Mouse (Mus musculus): Measurements from ENCODE around the gene Caln1. TPM values are rescaled to one million over a fixed set of nuclear protein-coding genes. Genes with fewer than 3 reads are reported as not detected.

Caln1 gene
- polyA plus RNA-seq, 1 experiment: not detected

GRCm38 (mm10) chr5:130333971-130334370 is 35.3 kb upstream of the Caln1 start:
- WGBS: 92% methylated on average over 11 of the region's 11 CpGs
- Histone ChIP-seq H3K4me1 (ENCODE audit: control insufficient read depth, insufficient read depth, low read length) (peaks cover 8% of the 10 kb centered on the region), H3K4me3 (replicated peaks; ENCODE audit: extremely low read depth, low read depth, low read length) (no peak overlapping the region)
- no peak for DNase-seq
- TF ChIP-seq POLR2A (IDR thresholded peaks at IDR 0.05; ENCODE audit: borderline replicate concordance, extremely low read depth, low read depth, low read length) (no peak), CTCF (IDR thresholded peaks at IDR 0.05; ENCODE audit: insufficient read depth, low read length) (no peak)

GRCm38 (mm10) chr5:130335462-130335861 is 33.8 kb upstream of the Caln1 start:
- 97% methylated on average over 4 of the region's 4 CpGs for WGBS
- no peak for DNase-seq
- Histone ChIP-seq H3K4me3 (replicated peaks; ENCODE audit: extremely low read depth, low read depth, low read length) (no peak overlapping the region), H3K4me1 (ENCODE audit: control insufficient read depth, insufficient read depth, low read length) (peaks cover 8% of the 10 kb centered on the region)
- TF ChIP-seq CTCF (IDR thresholded peaks at IDR 0.05; ENCODE audit: insufficient read depth, low read length) (no peak), POLR2A (IDR thresholded peaks at IDR 0.05; ENCODE audit: borderline replicate concordance, extremely low read depth, low read depth, low read length) (no peak)

- 86% methylated on average over 15 of the region's 15 CpGs for WGBS
- no peak for DNase-seq
These were observed 28.6 kb upstream of the Caln1 start for GRCm38 (mm10) chr5:130340656-130341055.

GRCm38 (mm10) chr5:130344999-130345398 is 24.3 kb upstream of the Caln1 start:
- no peaks in the 10 kb centered on the region for H3K4me1 ChIP-seq (ENCODE audit: control insufficient read depth, insufficient read depth, low read length)
- DNase-seq: no peak
- no peak for TF ChIP-seq CTCF (IDR thresholded peaks at IDR 0.05; ENCODE audit: insufficient read depth, low read length)
- no peak for TF ChIP-seq POLR2A (IDR thresholded peaks at IDR 0.05; ENCODE audit: borderline replicate concordance, extremely low read depth, low read depth, low read length)
- H3K4me3 ChIP-seq (replicated peaks; ENCODE audit: extremely low read depth, low read depth, low read length): no peak overlapping the region
- WGBS: 79% methylated on average over 7 of the region's 7 CpGs

More at GRCm38 (mm10) chr5:130340656-130341055, 28.6 kb upstream of the Caln1 start:
- TF ChIP-seq CTCF (IDR thresholded peaks at IDR 0.05; ENCODE audit: insufficient read depth, low read length) (no peak), POLR2A (IDR thresholded peaks at IDR 0.05; ENCODE audit: borderline replicate concordance, extremely low read depth, low read depth, low read length) (no peak)
- Histone ChIP-seq H3K4me3 (replicated peaks; ENCODE audit: extremely low read depth, low read depth, low read length) (no peak overlapping the region), H3K4me1 (ENCODE audit: control insufficient read depth, insufficient read depth, low read length) (0 out of 2 replicates have a peak, but pooled peaks cover 3% of the 10 kb centered on the region)

- TF ChIP-seq POLR2A (IDR thresholded peaks at IDR 0.05; ENCODE audit: borderline replicate concordance, extremely low read depth, low read depth, low read length) (no peak), CTCF (IDR thresholded peaks at IDR 0.05; ENCODE audit: insufficient read depth, low read length) (no peak)
- no peak overlapping the region for H3K4me3 ChIP-seq (replicated peaks; ENCODE audit: extremely low read depth, low read depth, low read length)
- no peak for DNase-seq
- H3K4me1 ChIP-seq (ENCODE audit: control insufficient read depth, insufficient read depth, low read length): no peaks in the 10 kb centered on the region
- whole genome bisulfite sequencing: 65% methylated on average over 2 of the region's 2 CpGs
These were observed 23.4 kb upstream of the Caln1 start for GRCm38 (mm10) chr5:130345871-130346270.

GRCm38 (mm10) chr5:130355223-130355622 is 14.0 kb upstream of the Caln1 start:
- no peaks in the 10 kb centered on the region for H3K4me1 ChIP-seq (ENCODE audit: control insufficient read depth, insufficient read depth, low read length)
- no peak for DNase-seq
- no peak overlapping the region for H3K4me3 ChIP-seq (replicated peaks; ENCODE audit: extremely low read depth, low read depth, low read length)
- WGBS: 58% methylated on average over 7 of the region's 7 CpGs
- TF ChIP-seq POLR2A (IDR thresholded peaks at IDR 0.05; ENCODE audit: borderline replicate concordance, extremely low read depth, low read depth, low read length) (no peak), CTCF (IDR thresholded peaks at IDR 0.05; ENCODE audit: insufficient read depth, low read length) (no peak)

GRCm38 (mm10) chr5:130363111-130363510 is 6.1 kb upstream of the Caln1 start:
- no peak for DNase-seq
- WGBS: 69% methylated on average over 4 of the region's 4 CpGs
- Histone ChIP-seq H3K4me3 (replicated peaks; ENCODE audit: extremely low read depth, low read depth, low read length) (no peak overlapping the region), H3K4me1 (ENCODE audit: control insufficient read depth, insufficient read depth, low read length) (no peaks in the 10 kb centered on the region)
- no peak for TF ChIP-seq CTCF (IDR thresholded peaks at IDR 0.05; ENCODE audit: insufficient read depth, low read length)
- TF ChIP-seq POLR2A (IDR thresholded peaks at IDR 0.05; ENCODE audit: borderline replicate concordance, extremely low read depth, low read depth, low read length): no peak

GRCm38 (mm10) chr5:130363773-130364172 is 5.5 kb upstream of the Caln1 start:
- no peaks in the 10 kb centered on the region for H3K4me1 ChIP-seq (ENCODE audit: control insufficient read depth, insufficient read depth, low read length)
- TF ChIP-seq CTCF (IDR thresholded peaks at IDR 0.05; ENCODE audit: insufficient read depth, low read length) (no peak), POLR2A (IDR thresholded peaks at IDR 0.05; ENCODE audit: borderline replicate concordance, extremely low read depth, low read depth, low read length) (no peak)
- 31% methylated on average over 3 of the region's 3 CpGs for WGBS
- H3K4me3 ChIP-seq (replicated peaks; ENCODE audit: extremely low read depth, low read depth, low read length): no peak overlapping the region
- DNase-seq: no peak

- Histone ChIP-seq H3K4me3 (replicated peaks; ENCODE audit: extremely low read depth, low read depth, low read length) (no peak overlapping the region), H3K4me1 (ENCODE audit: control insufficient read depth, insufficient read depth, low read length) (no peaks in the 10 kb centered on the region)
- WGBS: 77% methylated on average over 6 of the region's 6 CpGs
- no peak for DNase-seq
- TF ChIP-seq CTCF (IDR thresholded peaks at IDR 0.05; ENCODE audit: insufficient read depth, low read length) (no peak), POLR2A (IDR thresholded peaks at IDR 0.05; ENCODE audit: borderline replicate concordance, extremely low read depth, low read depth, low read length) (no peak)
These were observed 1.0 kb upstream of the Caln1 start for GRCm38 (mm10) chr5:130368236-130368635.

- 89% methylated on average over 3 of the region's 3 CpGs for WGBS
These were observed 6.2 kb downstream of the Caln1 start for GRCm38 (mm10) chr5:130375411-130375810.

More at GRCm38 (mm10) chr5:130375411-130375810, 6.2 kb downstream of the Caln1 start:
- DNase-seq: no peak
- TF ChIP-seq POLR2A (IDR thresholded peaks at IDR 0.05; ENCODE audit: borderline replicate concordance, extremely low read depth, low read depth, low read length) (no peak), CTCF (IDR thresholded peaks at IDR 0.05; ENCODE audit: insufficient read depth, low read length) (no peak)
- no peaks in the 10 kb centered on the region for H3K4me1 ChIP-seq (ENCODE audit: control insufficient read depth, insufficient read depth, low read length)
- no peak overlapping the region for H3K4me3 ChIP-seq (replicated peaks; ENCODE audit: extremely low read depth, low read depth, low read length)

Measured in lung, adult 2 months (tissue).